Mouse (Mus musculus) forebrain, embryonic 11.5 days (tissue): ENCODE data around the gene Olfr1289. TPM values are rescaled to one million over a fixed set of nuclear protein-coding genes. Genes with fewer than 3 reads are reported as not detected.

Experiments used
- ATAC-seq: fragments of 200-750 bp; cut with Nextera tagmentation; replicated peaks from 2 replicates; pipeline ENCODE4 v1.8.0; 2017; ENCODE audit warnings: moderate TSS enrichment; ENCODE audit not compliant: low FRiP score
- DNase-seq: peaks from one replicate; pipeline ENCODE4 v3.0.0-alpha.2; 2017; ENCODE audit warnings: low spot score
- H3K27ac ChIP-seq: fragments of 300-500 bp; sonication (generic); 2 replicates; pipeline ENCODE4 v1.5.1; 2014; ENCODE audit warnings: low read depth, low read length
- H3K27me3 ChIP-seq: fragments of 300-500 bp; sonication (generic); 2 replicates; pipeline ENCODE4 v1.6.1; 2014; ENCODE audit warnings: mild to moderate bottlenecking, low read length, mixed read lengths; ENCODE audit not compliant: control insufficient read depth, insufficient read depth
- H3K36me3 ChIP-seq: fragments of 300-500 bp; sonication (generic); 2 replicates; pipeline ENCODE4 v1.6.1; 2014; ENCODE audit warnings: mild to moderate bottlenecking, low read length, moderate library complexity, mixed read lengths; ENCODE audit not compliant: control insufficient read depth, insufficient read depth
- H3K4me1 ChIP-seq: fragments of 300-500 bp; sonication (generic); replicated peaks from 2 replicates; pipeline ENCODE4 v1.6.1; 2014; ENCODE audit warnings: low read length, mixed read lengths; ENCODE audit not compliant: control insufficient read depth, insufficient read depth
- H3K4me2 ChIP-seq: fragments of 300-500 bp; sonication (generic); 2 replicates; pipeline ENCODE4 v1.6.1; 2014; ENCODE audit warnings: low read depth, mild to moderate bottlenecking, low read length, moderate library complexity, mixed read lengths; ENCODE audit not compliant: severe bottlenecking
- H3K4me3 ChIP-seq: fragments of 300-500 bp; sonication (generic); 2 replicates; pipeline ENCODE4 v1.5.1; 2014; ENCODE audit warnings: low read depth, low read length
- H3K9ac ChIP-seq: fragments of 300-500 bp; sonication (generic); 2 replicates; pipeline ENCODE4 v1.6.1; 2014; ENCODE audit warnings: low read length
- H3K9me3 ChIP-seq: fragments of 300-500 bp; sonication (generic); 2 replicates; pipeline ENCODE4 v1.6.1; 2016; ENCODE audit warnings: low read length, mixed read lengths; ENCODE audit not compliant: control insufficient read depth
- WGBS: fragments of 180-500 bp; shearing (Covaris S2); extraction: QIAGEN DNeasy Blood & Tissue Kit; methylation state at CpG from one replicate; pipeline ENCODE4 v1.1.7; 2014; 5-methylcytosine and 5-hydroxymethylcytosine counted together
- polyA plus RNA-seq: library from polyadenylated mRNA; unstranded; fragments of >200 nt; fragmentation: Nextera tagmentation; extraction: Ambion mirVana; gene quantifications from 2 replicates; pipeline ENCODE4 v1.2.1, GENCODE M21; 2014

Olfr1289 gene
- polyA plus RNA-seq: not detected in 2 replicates

- Histone ChIP-seq H3K27me3 (no peaks in the 10 kb centered on the region), H3K4me3 (no peak within 1 kb of the TSS), H3K4me2 (no peak within 1 kb of the TSS), H3K36me3 (no peaks in the 10 kb centered on the region), H3K9me3 (no peaks in the 10 kb centered on the region), H3K27ac (no peak within 1 kb of the TSS), H3K9ac (no peak within 1 kb of the TSS), H3K4me1 (no peaks in the 10 kb centered on the region)
- no peak for DNase-seq
- 84% methylated on average over 1 of the region's 1 CpGs for WGBS
- no peak for ATAC-seq
These were observed at the start of gene Olfr1289 for GRCm38 (mm10) chr2:111480519-111480918. Olfr1289 (plus strand) TSS chr2:111480819.

DNA sequence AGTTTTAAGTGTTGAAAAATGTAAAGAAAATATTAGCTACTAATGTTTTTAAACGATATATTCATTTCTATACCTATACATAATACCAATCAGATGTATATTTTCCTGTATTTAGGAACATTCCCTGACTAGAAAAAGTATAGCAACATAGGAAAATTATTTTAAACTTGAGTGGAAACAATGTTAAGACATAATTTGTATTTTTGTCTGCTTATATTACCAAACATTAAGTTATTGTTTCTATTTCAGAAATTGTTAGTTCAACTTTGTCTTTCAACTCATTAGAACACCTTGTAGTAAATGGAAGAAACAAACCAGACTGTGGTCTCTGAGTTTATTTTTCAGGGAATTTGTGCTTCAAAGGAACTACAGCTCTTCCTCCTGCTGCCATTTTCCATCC lies 31.8 kb upstream of the Olfr1289 start, which contains the start of gene Olfr1287:
Gene Olfr1287 (plus strand): TSS at position 301 of the 400 bp plus-strand sequence.
- H3K27ac ChIP-seq: no peak within 1 kb of the TSS
- WGBS: 71% methylated on average over 1 of the region's 1 CpGs
- no peak within 1 kb of the TSS for H3K9ac ChIP-seq
- H3K27me3 ChIP-seq: no peaks in the 10 kb centered on the region
- no peak within 1 kb of the TSS for H3K4me3 ChIP-seq
- DNase-seq (no peak), ATAC-seq (no peak)
- H3K36me3 ChIP-seq: no peaks in the 10 kb centered on the region
- H3K9me3 ChIP-seq: no peaks in the 10 kb centered on the region; the same call in 1 of the 2 replicates
- H3K4me2 ChIP-seq: no peak within 1 kb of the TSS
- no peaks in the 10 kb centered on the region for H3K4me1 ChIP-seq

GRCm38 (mm10) chr2:111473801-111474200 lies 6.8 kb upstream of the Olfr1289 start, which contains the start of gene Olfr1288:
Olfr1288 (plus strand) TSS chr2:111474101.
- H3K9ac ChIP-seq: no peak within 1 kb of the TSS
- H3K4me1 ChIP-seq: no peaks in the 10 kb centered on the region
- H3K4me2 ChIP-seq: no peak within 1 kb of the TSS
- WGBS: 98% methylated on average over 1 of the region's 1 CpGs
- DNase-seq (no peak), ATAC-seq (no peak)
- no peak within 1 kb of the TSS for H3K27ac ChIP-seq
- no peak within 1 kb of the TSS for H3K4me3 ChIP-seq
- no peaks in the 10 kb centered on the region for H3K9me3 ChIP-seq
- H3K36me3 ChIP-seq: no peaks in the 10 kb centered on the region
- no peaks in the 10 kb centered on the region for H3K27me3 ChIP-seq

DNA sequence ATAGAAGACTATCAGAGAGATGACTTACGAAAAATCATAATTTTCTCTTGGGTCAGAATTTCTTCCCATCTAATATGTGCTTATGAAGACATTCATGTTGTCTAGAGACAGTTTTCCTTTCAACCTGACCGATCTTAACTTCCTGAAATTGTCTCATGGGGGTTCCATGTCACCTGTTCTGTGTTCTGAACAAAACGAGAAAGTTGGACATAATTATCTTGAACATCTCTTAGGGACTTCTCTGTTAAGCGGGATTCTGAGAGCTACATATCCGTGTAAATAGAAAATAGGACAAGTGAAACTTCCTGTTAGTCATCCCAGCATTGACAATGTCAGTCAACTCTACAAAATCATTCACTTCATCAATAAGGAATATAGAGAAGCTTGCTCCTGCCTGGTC lies 13.1 kb downstream of the Olfr1289 start, which contains the start of gene Olfr1290:
Gene Olfr1290 (minus strand): TSS at position 101 of the 400 bp plus-strand sequence.
- no peak for DNase-seq
- no peak within 1 kb of the TSS for H3K9ac ChIP-seq
- no peaks in the 10 kb centered on the region for H3K36me3 ChIP-seq
- no peaks in the 10 kb centered on the region for H3K27me3 ChIP-seq
- H3K4me2 ChIP-seq: no peak within 1 kb of the TSS
- H3K27ac ChIP-seq: no peak within 1 kb of the TSS
- no peaks in the 10 kb centered on the region for H3K4me1 ChIP-seq
- ATAC-seq: no peak
- H3K9me3 ChIP-seq: no peaks in the 10 kb centered on the region
- 78% methylated on average over 5 of the region's 5 CpGs for WGBS
- H3K4me3 ChIP-seq: no peak within 1 kb of the TSS

DNA sequence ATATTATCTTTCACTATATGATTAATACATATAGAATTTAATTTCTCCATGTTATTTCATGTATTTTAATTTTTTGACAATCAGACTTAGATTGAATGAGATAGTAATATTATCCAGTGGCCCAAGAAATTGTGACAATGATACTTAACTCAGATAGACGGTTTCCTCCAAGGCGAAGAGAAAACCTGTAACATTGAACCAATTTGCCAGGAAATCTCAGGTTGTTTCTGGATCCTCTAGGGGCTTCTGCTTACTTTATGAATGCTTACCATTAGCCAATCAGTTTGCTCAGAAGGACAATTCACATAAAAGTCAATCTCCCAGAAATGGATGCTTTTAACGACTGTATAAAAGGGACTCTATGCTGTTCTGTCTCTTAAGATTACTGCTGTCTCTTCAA lies 16.3 kb downstream of the Olfr1289 start, which contains the start of gene Olfr1291-ps1:
Gene Olfr1291-ps1 (plus strand): TSS at position 301 of the 400 bp plus-strand sequence.
- H3K36me3 ChIP-seq: no peaks in the 10 kb centered on the region
- H3K9ac ChIP-seq: no peak within 1 kb of the TSS
- DNase-seq (no peak), ATAC-seq (no peak)
- H3K4me3 ChIP-seq: no peak within 1 kb of the TSS
- no peak within 1 kb of the TSS for H3K27ac ChIP-seq
- no peaks in the 10 kb centered on the region for H3K27me3 ChIP-seq
- no peak within 1 kb of the TSS for H3K4me2 ChIP-seq
- no peaks in the 10 kb centered on the region for H3K4me1 ChIP-seq
- 91% methylated on average over 3 of the region's 3 CpGs for WGBS
- no peaks in the 10 kb centered on the region for H3K9me3 ChIP-seq

- H3K27ac ChIP-seq: no peak overlapping the region
- WGBS: 89% methylated on average over 10 of the region's 10 CpGs
These were observed 36.8 kb downstream of the Olfr1289 start for GRCm38 (mm10) chr2:111517451-111517850.

DNA sequence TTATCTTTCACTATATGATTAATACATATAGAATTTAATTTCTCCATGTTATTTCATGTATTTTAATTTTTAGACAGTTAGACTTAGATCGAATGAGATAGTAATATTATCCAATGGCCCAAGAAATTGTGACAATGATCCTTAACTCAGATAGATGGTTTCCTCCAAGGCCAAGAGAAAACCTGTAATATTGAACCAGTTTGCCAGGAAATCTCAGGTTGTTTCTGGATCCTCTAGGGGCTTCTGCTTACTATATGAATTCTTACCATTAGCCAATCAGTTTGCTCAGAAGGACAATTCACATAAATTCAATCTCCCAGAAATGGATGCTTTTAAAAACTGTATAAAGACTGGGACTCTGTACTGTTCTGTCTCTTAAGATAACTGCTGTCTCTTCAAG lies 44.3 kb downstream of the Olfr1289 start, which contains the start of gene Olfr1293-ps:
Gene Olfr1293-ps (plus strand): TSS at position 301 of the 400 bp plus-strand sequence.
- Histone ChIP-seq H3K27me3 (no peaks in the 10 kb centered on the region), H3K4me2 (no peak within 1 kb of the TSS), H3K9ac (no peak within 1 kb of the TSS), H3K9me3 (no peaks in the 10 kb centered on the region), H3K4me3 (no peak within 1 kb of the TSS), H3K4me1 (no peaks in the 10 kb centered on the region), H3K36me3 (no peaks in the 10 kb centered on the region), H3K27ac (no peak within 1 kb of the TSS)
- DNase-seq (no peak), ATAC-seq (no peak)
- WGBS: 88% methylated on average over 1 of the region's 1 CpGs

More at GRCm38 (mm10) chr2:111517451-111517850, 36.8 kb downstream of the Olfr1289 start:
- no peaks in the 10 kb centered on the region for H3K36me3 ChIP-seq
- no peaks in the 10 kb centered on the region for H3K27me3 ChIP-seq
- DNase-seq: no peak
- H3K4me2 ChIP-seq: no peak overlapping the region
- no peak overlapping the region for H3K4me3 ChIP-seq
- no peaks in the 10 kb centered on the region for H3K9me3 ChIP-seq
- H3K4me1 ChIP-seq: no peaks in the 10 kb centered on the region
- ATAC-seq: no peak
- H3K9ac ChIP-seq: no peak overlapping the region
